Mouse (Mus musculus) heart, postnatal 0 days (tissue): ENCODE measurements around the gene Ttc28. TPM values are rescaled to one million over a fixed set of nuclear protein-coding genes. Genes with fewer than 3 reads are reported as not detected.

Experiments used
- ATAC-seq: fragments of 200-750 bp; cut with Nextera tagmentation; 2 replicates; pipeline ENCODE4 v1.8.0; 2017; ENCODE audit warnings: low read depth, moderate number of reproducible peaks, moderate library complexity; ENCODE audit not compliant: insufficient read depth
- DNase-seq: peaks from one replicate; pipeline ENCODE4 v3.0.0-alpha.2; 2016; ENCODE audit warnings: low spot score
- H3K27ac ChIP-seq: fragments of 300-500 bp; sonication (generic); 2 replicates; pipeline ENCODE4 v1.5.1; 2014; ENCODE audit warnings: low read depth, mild to moderate bottlenecking
- H3K27me3 ChIP-seq: fragments of 300-500 bp; sonication (generic); 2 replicates; pipeline ENCODE4 v1.6.1; 2014; ENCODE audit warnings: low read length, mixed read lengths; ENCODE audit not compliant: control insufficient read depth, insufficient read depth
- H3K36me3 ChIP-seq: fragments of 300-500 bp; sonication (generic); replicated peaks from 2 replicates; pipeline ENCODE4 v1.6.1; 2014; ENCODE audit warnings: low read length, mixed read lengths; ENCODE audit not compliant: control insufficient read depth, insufficient read depth
- H3K4me1 ChIP-seq: fragments of 300-500 bp; sonication (generic); 2 replicates; pipeline ENCODE4 v1.6.1; 2014; ENCODE audit warnings: antibody characterized with exemption; ENCODE audit not compliant: control insufficient read depth, insufficient read depth
- H3K4me2 ChIP-seq: fragments of 300-500 bp; sonication (generic); 2 replicates; pipeline ENCODE4 v1.6.1; 2014; ENCODE audit warnings: low read depth, mild to moderate bottlenecking, low read length, moderate library complexity
- H3K4me3 ChIP-seq: fragments of 300-500 bp; sonication (generic); 2 replicates; pipeline ENCODE4 v1.5.1; 2014; ENCODE audit warnings: low read depth, low read length
- H3K9ac ChIP-seq: fragments of 300-500 bp; sonication (generic); replicated peaks from 2 replicates; pipeline ENCODE4 v1.6.1; 2014; ENCODE audit warnings: low read depth, low read length, mixed read lengths
- H3K9me3 ChIP-seq: fragments of 300-500 bp; sonication (generic); replicated peaks from 2 replicates; pipeline ENCODE4 v1.6.1; 2016; ENCODE audit warnings: low read length; ENCODE audit not compliant: control insufficient read depth
- CTCF ChIP-seq: IDR thresholded peaks from 2 replicates; pipeline ENCODE4 v1.5.1; 2016; ENCODE audit warnings: antibody characterized with exemption, control low read depth, low read depth
- EP300 ChIP-seq: IDR thresholded peaks from 2 replicates; pipeline ENCODE4 v1.6.1; 2016; ENCODE audit warnings: antibody characterized with exemption, low read depth
- WGBS: fragments of 180-500 bp; shearing (Covaris S2); extraction: QIAGEN DNeasy Blood & Tissue Kit; methylation state at CpG from one replicate; pipeline ENCODE4 v1.1.7; 2014; 5-methylcytosine and 5-hydroxymethylcytosine counted together
- polyA plus RNA-seq: library from polyadenylated mRNA; unstranded; fragments of >200 nt; fragmentation: Nextera tagmentation; extraction: Ambion mirVana; gene quantifications from 2 replicates; pipeline ENCODE4 v1.2.1, GENCODE M21; 2015
- total RNA-seq: library from RNA; depleted of rRNA; stranded (reverse); fragments of >200 nt; gene quantifications from 2 replicates; pipeline ENCODE4 v1.2.3, GENCODE M21; 2014; ENCODE audit warnings: low replicate concordance

Ttc28 gene
- total and polyA plus RNA-seq, 2 experiments from 2014 or later: 4.6 to 14.2 TPM

DNA sequence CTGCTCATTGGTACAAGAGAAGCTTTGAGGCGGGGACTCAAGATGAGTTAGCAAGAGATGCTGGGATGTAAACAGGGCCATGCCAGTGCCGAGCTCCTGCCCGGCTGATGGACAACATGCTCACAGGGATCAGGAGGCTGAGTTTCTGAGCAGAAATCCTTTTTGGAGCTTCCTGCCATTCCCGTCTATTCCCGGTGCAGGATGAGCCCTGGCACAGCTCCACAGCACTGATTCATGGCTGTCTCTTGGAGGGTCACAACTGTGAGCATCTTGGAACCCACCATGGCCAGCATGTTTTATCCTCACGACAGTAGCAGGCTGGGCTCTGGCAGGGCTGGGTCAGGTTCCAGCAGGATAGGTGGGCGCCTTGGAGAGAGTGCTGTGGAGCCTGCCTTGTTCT is 384.9 kb downstream of the Ttc28 start:
- H3K4me2 ChIP-seq: no peak overlapping the region
- H3K36me3 ChIP-seq: no peaks in the 10 kb centered on the region
- H3K4me3 ChIP-seq: no peak overlapping the region
- no peak for TF ChIP-seq CTCF
- no peak overlapping the region for H3K9ac ChIP-seq
- 71% methylated on average over 7 of the region's 7 CpGs for WGBS
- DNase-seq: no peak
- H3K27me3 ChIP-seq: no peaks in the 10 kb centered on the region
- no peaks in the 10 kb centered on the region for H3K9me3 ChIP-seq
- no peak overlapping the region for H3K27ac ChIP-seq
- peaks cover 9% of the 10 kb centered on the region; the same call in 1 of the 2 replicates for H3K4me1 ChIP-seq
- no peak for ATAC-seq

DNA sequence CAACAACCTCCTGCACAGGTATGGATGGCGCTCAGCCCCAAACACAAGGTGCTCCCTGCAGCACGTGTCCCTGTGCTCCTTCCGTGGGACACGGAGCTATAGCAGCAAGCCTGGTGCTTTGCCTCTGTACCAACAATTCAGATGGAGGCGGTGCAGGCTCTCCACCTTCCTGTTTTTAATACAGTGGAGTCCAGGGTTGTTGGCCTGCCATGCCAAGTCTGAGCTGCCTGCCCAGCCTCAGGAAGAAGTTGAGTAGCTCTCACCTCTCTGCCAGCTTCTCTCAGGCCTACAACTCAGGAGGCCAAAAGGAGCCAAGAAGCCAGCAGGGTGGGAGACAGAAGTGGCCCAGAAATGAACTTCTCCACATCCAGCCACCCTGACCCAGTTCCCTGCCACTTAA is 387.1 kb downstream of the Ttc28 start:
- WGBS: 89% methylated on average over 5 of the region's 5 CpGs
- TF ChIP-seq CTCF (no peak), EP300 (no peak)
- Histone ChIP-seq H3K9ac (no peak overlapping the region), H3K4me2 (no peak overlapping the region), H3K4me3 (no peak overlapping the region), H3K27me3 (no peaks in the 10 kb centered on the region), H3K27ac (peak overlapping the region; percentile 49), H3K9me3 (no peaks in the 10 kb centered on the region), H3K4me1 (peaks cover 9% of the 10 kb centered on the region; the same call in 1 of the 2 replicates), H3K36me3 (no peaks in the 10 kb centered on the region)
- ATAC-seq (no peak), DNase-seq (no peak)

- DNase-seq (peak; percentile 73), ATAC-seq (peak; percentile 51)
- Histone ChIP-seq H3K9ac (no peak overlapping the region), H3K9me3 (no peaks in the 10 kb centered on the region), H3K4me3 (no peak overlapping the region), H3K4me1 (peaks cover 9% of the 10 kb centered on the region; the same call in 1 of the 2 replicates), H3K27me3 (no peaks in the 10 kb centered on the region), H3K27ac (peak overlapping the region; percentile 49), H3K36me3 (no peaks in the 10 kb centered on the region), H3K4me2 (no peak overlapping the region)
- 28% methylated on average over 3 of the region's 3 CpGs for WGBS
- TF ChIP-seq CTCF: no peak
- peak; percentile 53; the same call in 1 of the 2 replicates for TF ChIP-seq EP300
Measured at GRCm38 (mm10) chr5:111267100-111267499, 387.5 kb downstream of the Ttc28 start.

DNA sequence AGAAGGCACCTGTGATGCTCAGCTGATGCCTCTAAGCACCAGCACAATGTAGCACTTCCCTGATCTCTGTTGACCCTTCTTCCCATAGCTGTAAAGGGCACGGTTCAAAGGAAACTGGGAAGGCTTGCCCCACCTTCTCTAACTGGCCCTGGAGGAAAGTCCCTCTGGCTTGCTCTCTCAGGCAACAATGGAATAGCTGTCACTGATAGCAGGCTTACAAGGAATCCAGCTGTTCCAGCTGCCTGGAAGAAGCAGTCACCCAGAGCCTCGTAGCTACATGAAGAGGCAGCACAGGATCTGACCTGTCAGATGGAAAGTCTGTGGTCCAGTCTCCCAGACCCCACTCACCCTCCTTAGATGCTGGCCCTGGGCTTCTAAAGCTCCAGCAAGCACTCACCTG is 389.2 kb downstream of the Ttc28 start:
- Histone ChIP-seq H3K36me3 (no peaks in the 10 kb centered on the region), H3K27ac (no peak overlapping the region), H3K9ac (no peak overlapping the region), H3K27me3 (no peaks in the 10 kb centered on the region), H3K9me3 (no peaks in the 10 kb centered on the region), H3K4me2 (no peak overlapping the region), H3K4me1 (peaks cover 3% of the 10 kb centered on the region; the same call in 1 of the 2 replicates), H3K4me3 (no peak overlapping the region)
- no peak for TF ChIP-seq EP300
- TF ChIP-seq CTCF: no peak
- ATAC-seq: no peak
- no peak for DNase-seq
- WGBS: 39% methylated on average over 2 of the region's 2 CpGs

DNA sequence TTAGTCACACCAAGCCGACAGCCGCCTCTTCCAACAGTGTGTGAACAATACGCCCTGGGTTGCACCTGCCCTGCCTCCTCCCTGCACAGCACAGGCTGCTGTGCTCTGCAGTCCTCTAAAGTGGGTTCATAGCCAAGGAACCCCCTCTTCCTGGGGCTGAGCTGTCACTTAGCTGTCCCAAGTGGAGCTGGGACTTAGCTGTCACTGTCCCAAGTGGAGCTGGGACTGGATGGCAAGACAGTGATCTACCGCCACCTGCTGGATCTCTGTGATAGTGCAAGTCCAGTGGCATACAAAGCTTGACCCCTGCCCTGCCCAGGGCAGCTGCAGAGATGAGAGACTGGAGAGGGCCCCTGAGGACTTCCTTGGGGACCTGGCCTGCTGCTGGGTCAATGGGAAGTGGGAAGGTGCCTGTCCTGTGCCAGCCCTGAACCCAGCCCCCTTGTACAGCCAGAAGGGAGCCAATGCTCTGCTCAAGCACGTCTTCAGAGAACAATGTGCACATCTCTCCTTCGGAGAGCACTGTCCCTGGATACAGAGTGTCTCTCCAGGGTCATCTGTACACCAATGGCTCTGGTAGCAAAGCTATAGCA is 390.1 kb downstream of the Ttc28 start:
- Histone ChIP-seq H3K9me3 (no peaks in the 10 kb centered on the region), H3K4me3 (no peak overlapping the region), H3K27me3 (no peaks in the 10 kb centered on the region), H3K4me2 (no peak overlapping the region), H3K27ac (no peak overlapping the region), H3K9ac (no peak overlapping the region), H3K36me3 (no peaks in the 10 kb centered on the region), H3K4me1 (no peaks in the 10 kb centered on the region)
- TF ChIP-seq EP300 (no peak), CTCF (peak; percentile 98)
- 75% methylated on average over 6 of the region's 6 CpGs for WGBS
- DNase-seq (peak; percentile 80), ATAC-seq (peak; percentile 40)
